ENCODE assay signal across 10 mouse cellular contexts in genomic region chr19:47015965-47016364, GRCm38 (mm10). TPM values are rescaled to one million over a fixed set of nuclear protein-coding genes. Genes with fewer than 3 reads are reported as not detected.
DNase-seq lines count a peak whose midpoint lies in the region; ATAC-seq and TF ChIP-seq lines count a peak whose summit lies in the region.
"Had no signal": no experiment of that assay in that cellular context is flagged by ENCODE, and none has a peak within 500 bp of the region (broad histone marks: within the 10 kb centered on the region; RNA-seq: fewer than 3 reads in every experiment).

No protein-coding gene starts in this region.

- peak overlapping the region; percentile 56 for H3K4me3 ChIP-seq in embryonic facial prominence, embryonic 13.5 days
- peak overlapping the region; percentile 73 for H3K4me3 ChIP-seq in hindbrain, postnatal 0 days (ENCODE audit: low read length)
- H3K4me3 ChIP-seq in neural tube, embryonic 15.5 days (replicated peaks), result peak overlapping the region; percentile 72

- no peak for ATAC-seq in embryonic facial prominence, embryonic 13.5 days (ENCODE audit: insufficient number of reproducible peaks, insufficient read depth, low FRiP score, low TSS enrichment, low read depth)
- ATAC-seq in hindbrain, postnatal 0 days, result no peak
- ATAC-seq in neural tube, embryonic 15.5 days (ENCODE audit: low FRiP score), result no peak

- H3K9me3 ChIP-seq in embryonic facial prominence, embryonic 13.5 days, result no peaks in the 10 kb centered on the region
- H3K9me3 ChIP-seq in hindbrain, postnatal 0 days (ENCODE audit: low read length), result no peaks in the 10 kb centered on the region
- H3K9me3 ChIP-seq in neural tube, embryonic 15.5 days (replicated peaks), result no peaks in the 10 kb centered on the region

- peak overlapping the region; percentile 96 for H3K4me2 ChIP-seq in embryonic facial prominence, embryonic 13.5 days
- H3K4me2 ChIP-seq in hindbrain, postnatal 0 days (ENCODE audit: low read depth, low read length), result peak overlapping the region; percentile 67
- peak overlapping the region; percentile 76 for H3K4me2 ChIP-seq in neural tube, embryonic 15.5 days

- H3K27me3 ChIP-seq in embryonic facial prominence, embryonic 13.5 days, result peaks cover 80% of the 10 kb centered on the region
- 0 out of 2 replicates have a peak, but pooled peaks cover 7% of the 10 kb centered on the region for H3K27me3 ChIP-seq in hindbrain, postnatal 0 days (ENCODE audit: insufficient read depth, low read length)
- H3K27me3 ChIP-seq in neural tube, embryonic 15.5 days (replicated peaks), result peaks cover 6% of the 10 kb centered on the region; the same call in 1 of the 2 replicates

- H3K4me1 ChIP-seq in embryonic facial prominence, embryonic 13.5 days, result peaks cover 19% of the 10 kb centered on the region
- peaks cover 16% of the 10 kb centered on the region; the same call in 1 of the 2 replicates for H3K4me1 ChIP-seq in hindbrain, postnatal 0 days (ENCODE audit: insufficient read depth, low read length)
- peaks cover 32% of the 10 kb centered on the region for H3K4me1 ChIP-seq in neural tube, embryonic 15.5 days

- peak; percentile 45 to 52 for DNase-seq in cerebellum, postnatal 10 days
- no peak for DNase-seq in cerebellum, adult 18-20 months
- DNase-seq in hindbrain, postnatal 0 days (ENCODE audit: low spot score), result peak; percentile 27
- DNase-seq in thymus, postnatal 25 days, result no peak
- no peak for DNase-seq in kidney, postnatal 25 days
- DNase-seq in gastrocnemius, postnatal 36 days, result no peak

- WGBS in embryonic facial prominence, embryonic 13.5 days, result 1% methylated on average over 9 of the region's 9 CpGs
- 1% methylated on average over 9 of the region's 9 CpGs for WGBS in hindbrain, postnatal 0 days
- 3% methylated on average over 9 of the region's 9 CpGs for WGBS in neural tube, embryonic 15.5 days

- H3K36me3 ChIP-seq in embryonic facial prominence, embryonic 13.5 days, result no peaks in the 10 kb centered on the region
- H3K36me3 ChIP-seq in hindbrain, postnatal 0 days (ENCODE audit: insufficient read depth, low read length), result no peaks in the 10 kb centered on the region
- H3K36me3 ChIP-seq in neural tube, embryonic 15.5 days, result peaks cover 3% of the 10 kb centered on the region

- H3K27ac ChIP-seq in embryonic facial prominence, embryonic 13.5 days, result no peak overlapping the region
- H3K27ac ChIP-seq in hindbrain, postnatal 0 days, result peak overlapping the region; percentile 98; the same call in 1 of the 2 replicates
- H3K27ac ChIP-seq in neural tube, embryonic 15.5 days (replicated peaks), result peak overlapping the region; percentile 94
- H3K27ac ChIP-seq: liver, embryonic 14.5 days had no signal

- intact Hi-C loops in gastrocnemius, postnatal 36 days (cut with DNase I), result no loop called here

- no peak for TF ChIP-seq CTCF in hindbrain, postnatal 0 days (IDR thresholded peaks at IDR 0.05; ENCODE audit: low read depth)

- no peak overlapping the region for H3K9ac ChIP-seq in embryonic facial prominence, embryonic 13.5 days
- H3K9ac ChIP-seq in hindbrain, postnatal 0 days (replicated peaks; ENCODE audit: low read length), result peak overlapping the region; percentile 92
- peak overlapping the region; percentile 85 for H3K9ac ChIP-seq in neural tube, embryonic 15.5 days (replicated peaks)
- H3K9ac ChIP-seq: liver, embryonic 14.5 days had no signal

RNA-seq across cellular contexts. Expression of gene Nt5c2, which starts 1.0 kb away (rescaled TPM):
- polyA plus RNA-seq in embryonic facial prominence, embryonic 13.5 days (2015; fragmentation: Nextera tagmentation; extraction: Ambion mirVana), result 69.1 and 77.3 TPM in 2 replicates
- 43.4 and 44.2 TPM in 2 replicates for total RNA-seq in hindbrain, postnatal 0 days (2014; rRNA removed)
- polyA plus RNA-seq in hindbrain, postnatal 0 days (2015; fragmentation: Nextera tagmentation; extraction: Ambion mirVana), result 79.8 and 80.7 TPM in 2 replicates
- polyA plus RNA-seq in neural tube, embryonic 15.5 days (2015; fragmentation: Nextera tagmentation; extraction: Ambion mirVana), result 72.1 and 78.5 TPM in 2 replicates
- total RNA-seq in gastrocnemius, postnatal 36 days (2021), result 10 to 100 TPM in 1 of 2 experiments, 1 to 10 TPM in 1; 6.3 to 10.2 TPM

RNA-seq across cellular contexts. Expression of gene Ina, which starts 1.5 kb away (rescaled TPM):
- polyA plus RNA-seq in embryonic facial prominence, embryonic 13.5 days (2015; fragmentation: Nextera tagmentation; extraction: Ambion mirVana), result 8.4 TPM in 2 replicates
- total RNA-seq in hindbrain, postnatal 0 days (2014; rRNA removed), result 217 and 280 TPM in 2 replicates
- polyA plus RNA-seq in hindbrain, postnatal 0 days (2015; fragmentation: Nextera tagmentation; extraction: Ambion mirVana), result 294 and 315 TPM in 2 replicates
- 385 and 491 TPM in 2 replicates for polyA plus RNA-seq in neural tube, embryonic 15.5 days (2015; fragmentation: Nextera tagmentation; extraction: Ambion mirVana)
- not detected for total RNA-seq in gastrocnemius, postnatal 36 days (2021)
- total RNA-seq: heart, adult 18-20 months had no signal

RNA-seq across cellular contexts. Expression of gene Pcgf6, which starts 34.7 kb away (rescaled TPM):
- polyA plus RNA-seq in embryonic facial prominence, embryonic 13.5 days (2015; fragmentation: Nextera tagmentation; extraction: Ambion mirVana), result 24.3 and 24.4 TPM in 2 replicates
- 12.9 and 17.9 TPM in 2 replicates for total RNA-seq in hindbrain, postnatal 0 days (2014; rRNA removed)
- polyA plus RNA-seq in hindbrain, postnatal 0 days (2015; fragmentation: Nextera tagmentation; extraction: Ambion mirVana), result 20.0 and 22.7 TPM in 2 replicates
- 31.0 and 34.5 TPM in 2 replicates for polyA plus RNA-seq in neural tube, embryonic 15.5 days (2015; fragmentation: Nextera tagmentation; extraction: Ambion mirVana)
- total RNA-seq in gastrocnemius, postnatal 36 days (2021), result 1 to 10 TPM; 3.4 to 4.1 TPM

RNA-seq across cellular contexts. Expression of gene Taf5, which starts 51.6 kb away (rescaled TPM):
- 5.8 and 7.3 TPM in 2 replicates for polyA plus RNA-seq in embryonic facial prominence, embryonic 13.5 days (2015; fragmentation: Nextera tagmentation; extraction: Ambion mirVana)
- 7.2 and 11.3 TPM in 2 replicates for total RNA-seq in hindbrain, postnatal 0 days (2014; rRNA removed)
- polyA plus RNA-seq in hindbrain, postnatal 0 days (2015; fragmentation: Nextera tagmentation; extraction: Ambion mirVana), result 2.9 and 3.3 TPM in 2 replicates
- polyA plus RNA-seq in neural tube, embryonic 15.5 days (2015; fragmentation: Nextera tagmentation; extraction: Ambion mirVana), result 4.9 and 5.6 TPM in 2 replicates
- 1 to 10 TPM; 2.1 to 2.8 TPM for total RNA-seq in gastrocnemius, postnatal 36 days (2021)

Comparison
In these comparisons a context has a peak if more than half of its experiments do, and no peak if none do; other contexts are left out.
1. DNase-seq: peak in cerebellum, postnatal 10 days (2 of 2) and hindbrain, postnatal 0 days (single experiment); none in cerebellum, adult 18-20 months (0 of 2), thymus, postnatal 25 days (single experiment), kidney, postnatal 25 days (0 of 2) and gastrocnemius, postnatal 36 days (0 of 2).
2. RNA of gene Ina, which starts 1.5 kb away (polyA plus RNA-seq): 385 to 491 TPM in neural tube, embryonic 15.5 days and 294 to 315 TPM in hindbrain, postnatal 0 days; 8.4 TPM in embryonic facial prominence, embryonic 13.5 days; every median in the first group is over 10 times any median in the second.
3. Peak in every context shown above with its lines, with median percentiles within 50 percentile points of each other: H3K4me2 ChIP-seq and H3K4me3 ChIP-seq.